Mouse (Mus musculus) heart, adult 2 months (tissue): ENCODE measurements around the gene Il1r1. TPM values are rescaled to one million over a fixed set of nuclear protein-coding genes. Genes with fewer than 3 reads are reported as not detected.
A peak's percentile ranks its signal among the peaks of the same experiment; 100 is the strongest.

Experiments
- DNase-seq, 2 experiments: peaks; one replicate each; pipeline ENCODE4 v3.0.0; 2021
- H3K27ac ChIP-seq: fragments of 200-600 bp; 2 replicates; pipeline ENCODE4 v1.8.1; 2022
- H3K27me3 ChIP-seq: fragments of 200-500 bp; 2 replicates; pipeline ENCODE4 v1.6.1; 2012; ENCODE audit warnings: mild to moderate bottlenecking, low read length, inconsistent platforms, mixed read lengths; ENCODE audit not compliant: control insufficient read depth, insufficient read depth
- H3K36me3 ChIP-seq: fragments of 200-500 bp; 2 replicates; pipeline ENCODE4 v1.6.1; 2012; ENCODE audit warnings: low read length, inconsistent platforms; ENCODE audit not compliant: control insufficient read depth, insufficient read depth
- H3K4me1 ChIP-seq: fragments of 200-500 bp; 2 replicates; pipeline ENCODE4 v1.6.1; 2011; ENCODE audit warnings: low read length; ENCODE audit not compliant: control insufficient read depth, insufficient read depth
- H3K4me3 ChIP-seq: fragments of 200-600 bp; 2 replicates; pipeline ENCODE4 v1.8.1; 2022
- H3K79me2 ChIP-seq: fragments of 200-500 bp; replicated peaks from 2 replicates; pipeline ENCODE4 v1.6.1; 2012; ENCODE audit warnings: mild to moderate bottlenecking, inconsistent platforms, low read length, moderate library complexity, mixed read lengths; ENCODE audit not compliant: control insufficient read depth, insufficient read depth
- H3K9ac ChIP-seq: fragments of 200-500 bp; 2 replicates; pipeline ENCODE4 v1.6.1; 2012; ENCODE audit warnings: low read depth, mild to moderate bottlenecking, control low read depth, inconsistent platforms, low read length, mixed read lengths
- CTCF ChIP-seq: fragments of 200-600 bp; IDR thresholded peaks from 2 replicates; pipeline ENCODE4 v1.8.1; 2022; ENCODE audit warnings: antibody characterized with exemption, mild to moderate bottlenecking, moderate library complexity
- EP300 ChIP-seq: fragments of 200-500 bp; IDR thresholded peaks from 2 replicates; pipeline ENCODE4 v1.6.1; 2011; ENCODE audit warnings: low read depth, low read length, control low read depth; ENCODE audit not compliant: insufficient read depth
- POLR2A ChIP-seq: fragments of 200-500 bp; IDR thresholded peaks from 2 replicates; pipeline ENCODE4 v1.6.1; 2011; ENCODE audit warnings: mild to moderate bottlenecking, low read depth, low read length, control low read depth; ENCODE audit not compliant: insufficient read depth
- WGBS: fragments of 180-500 bp; shearing (Covaris S2); methylation state at CpG from one replicate; pipeline ENCODE4 v1.1.7; 2018; 5-methylcytosine and 5-hydroxymethylcytosine counted together
- intact Hi-C: fragments of 180-260 bp; cut with DNase I; formaldehyde crosslinking; loops from one replicate; pipeline ENCODE4 v1.15.1; 2025
- polyA plus RNA-seq: library from polyadenylated mRNA; depleted of rRNA; stranded (reverse); fragments of >200 nt; gene quantifications from 2 replicates; pipeline ENCODE4 v1.2.3, GENCODE M21; 2012
- total RNA-seq, 2 experiments: library from RNA; stranded (reverse); gene quantifications; 2 replicates each; pipeline ENCODE4 v1.2.3; 2021

The Il1r1 gene
- total and polyA plus RNA-seq, 3 experiments: 4.8 to 6.1 (median 5.5) TPM

DNA sequence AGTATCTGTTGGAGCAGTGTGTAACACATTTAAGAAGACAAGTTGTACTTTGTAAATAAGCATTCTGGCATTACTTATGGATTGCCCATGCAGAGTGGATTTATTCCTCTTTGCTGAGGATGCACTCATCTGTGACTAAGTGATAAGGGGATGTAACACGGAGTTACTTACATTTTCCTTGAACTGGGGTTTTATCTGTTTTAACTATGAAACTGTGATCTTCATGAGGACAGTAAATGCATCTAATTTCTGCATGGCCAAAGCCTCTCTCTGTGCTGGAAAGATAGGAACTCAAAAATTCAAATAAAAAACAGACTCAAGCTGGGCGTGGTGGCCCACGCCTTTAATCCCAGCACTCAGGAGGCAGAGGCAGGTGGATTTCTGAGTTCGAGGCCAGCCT is 115.2 kb downstream of the Il1r1 start:
- no peaks in the 10 kb centered on the region for H3K4me1 ChIP-seq
- H3K27ac ChIP-seq: no peak overlapping the region
- H3K36me3 ChIP-seq: no peaks in the 10 kb centered on the region
- H3K9ac ChIP-seq: no peak overlapping the region
- TF ChIP-seq POLR2A (no peak), CTCF (no peak)
- WGBS: 84% methylated on average over 4 of the region's 4 CpGs
- H3K79me2 ChIP-seq: no peaks in the 10 kb centered on the region
- intact Hi-C loops: no loop called here
- H3K27me3 ChIP-seq: no peaks in the 10 kb centered on the region
- DNase-seq: no peak
- no peak overlapping the region for H3K4me3 ChIP-seq

DNA sequence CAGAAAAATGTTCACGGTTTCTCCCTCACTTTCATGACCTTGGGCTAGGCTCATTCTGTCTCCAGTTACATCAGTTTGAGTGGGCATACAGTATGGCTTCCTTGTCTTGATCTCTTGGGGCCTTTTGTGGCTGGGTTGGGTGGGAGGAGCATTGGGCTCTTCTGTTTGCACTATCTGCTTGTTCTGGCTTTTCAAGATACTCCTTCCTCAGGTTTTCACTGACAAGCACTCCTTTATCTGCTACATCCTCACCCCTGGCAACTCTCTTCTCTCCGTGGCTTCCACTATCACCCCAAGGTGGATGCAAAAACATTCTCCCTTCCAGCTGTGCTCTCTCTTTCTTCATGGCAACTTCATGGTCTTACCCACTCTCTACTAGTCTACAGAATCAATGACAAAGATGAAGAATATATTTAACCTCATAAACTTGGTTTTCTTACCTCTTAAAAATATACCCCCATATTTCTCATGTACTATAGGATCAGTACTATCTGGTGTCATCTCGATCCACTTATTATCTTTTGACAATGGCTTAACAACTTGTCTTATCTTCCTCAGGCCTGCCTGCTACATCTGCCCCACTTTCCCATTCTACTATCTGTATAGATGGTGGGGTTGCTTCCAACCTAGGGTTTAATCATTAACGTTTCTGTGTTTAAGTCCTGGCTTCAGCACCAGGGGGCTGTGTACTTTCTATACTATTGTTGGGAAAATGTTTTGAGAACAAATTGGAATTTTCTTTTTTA is 127.5 kb downstream of the Il1r1 start:
- peaks cover 2% of the 10 kb centered on the region; the same call in 1 of the 2 replicates for H3K4me1 ChIP-seq
- no peak overlapping the region for H3K27ac ChIP-seq
- H3K36me3 ChIP-seq: no peaks in the 10 kb centered on the region
- no peaks in the 10 kb centered on the region for H3K79me2 ChIP-seq
- 79% methylated on average over 4 of the region's 4 CpGs for WGBS
- intact Hi-C loops: no loop called here
- H3K9ac ChIP-seq: no peak overlapping the region
- DNase-seq: no peak
- no peaks in the 10 kb centered on the region for H3K27me3 ChIP-seq
- no peak overlapping the region for H3K4me3 ChIP-seq
- no peak for TF ChIP-seq POLR2A
- no peak for TF ChIP-seq EP300
- no peak for TF ChIP-seq CTCF

DNA sequence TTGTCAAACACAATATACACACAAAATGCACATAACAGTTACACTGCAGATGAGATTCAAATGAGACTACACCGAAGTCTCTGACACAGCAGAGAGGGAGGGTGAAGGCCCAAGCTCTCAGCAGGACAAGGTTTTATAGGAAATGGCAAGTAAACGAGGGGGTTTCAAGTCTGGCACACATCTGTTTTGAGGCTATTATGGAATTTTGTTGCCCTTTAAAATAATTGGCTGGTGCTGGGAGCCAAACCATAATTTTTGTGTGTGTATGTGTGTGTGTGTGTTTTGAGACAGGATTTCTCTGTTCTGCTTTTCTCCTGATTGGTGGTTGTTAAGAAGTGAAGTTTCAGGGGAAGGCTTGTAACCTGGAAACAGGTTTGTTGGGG is 128.0 kb downstream of the Il1r1 start:
- no peak for DNase-seq
- H3K79me2 ChIP-seq: no peaks in the 10 kb centered on the region
- H3K36me3 ChIP-seq: no peaks in the 10 kb centered on the region
- intact Hi-C loops: no loop called here
- H3K4me3 ChIP-seq: no peak overlapping the region
- H3K9ac ChIP-seq: no peak overlapping the region
- no peak for TF ChIP-seq EP300
- no peak overlapping the region for H3K27ac ChIP-seq
- WGBS: 81% methylated on average over 2 of the region's 2 CpGs
- peaks cover 2% of the 10 kb centered on the region; the same call in 1 of the 2 replicates for H3K4me1 ChIP-seq
- H3K27me3 ChIP-seq: no peaks in the 10 kb centered on the region

DNA sequence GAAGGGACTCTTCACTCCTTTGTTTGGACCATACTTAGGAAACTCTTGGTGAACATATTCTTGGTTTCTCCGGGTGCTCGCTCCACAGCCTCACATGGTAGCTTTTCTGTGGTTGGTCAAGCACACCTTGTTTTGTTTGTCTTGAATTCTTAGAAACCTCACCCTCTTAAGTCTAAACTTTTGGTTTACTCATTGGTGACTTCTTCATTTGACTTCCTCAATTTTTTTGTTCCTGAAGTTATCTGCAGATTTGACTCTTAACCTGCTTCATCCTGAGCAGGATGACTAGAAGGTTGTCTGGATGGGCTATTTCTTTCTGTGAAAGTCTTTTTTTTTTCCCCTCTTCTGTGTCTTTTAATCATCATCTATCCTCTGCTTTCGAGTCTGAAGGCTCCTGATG is 129.8 kb downstream of the Il1r1 start:
- Histone ChIP-seq H3K36me3 (no peaks in the 10 kb centered on the region), H3K27me3 (no peaks in the 10 kb centered on the region), H3K4me1 (peaks cover 2% of the 10 kb centered on the region; the same call in 1 of the 2 replicates), H3K4me3 (no peak overlapping the region), H3K9ac (no peak overlapping the region), H3K27ac (no peak overlapping the region), H3K79me2 (no peaks in the 10 kb centered on the region)
- TF ChIP-seq EP300 (no peak), POLR2A (no peak), CTCF (no peak)
- intact Hi-C loops: no loop called here
- no peak for DNase-seq
- WGBS: 92% methylated on average over 3 of the region's 3 CpGs

DNA sequence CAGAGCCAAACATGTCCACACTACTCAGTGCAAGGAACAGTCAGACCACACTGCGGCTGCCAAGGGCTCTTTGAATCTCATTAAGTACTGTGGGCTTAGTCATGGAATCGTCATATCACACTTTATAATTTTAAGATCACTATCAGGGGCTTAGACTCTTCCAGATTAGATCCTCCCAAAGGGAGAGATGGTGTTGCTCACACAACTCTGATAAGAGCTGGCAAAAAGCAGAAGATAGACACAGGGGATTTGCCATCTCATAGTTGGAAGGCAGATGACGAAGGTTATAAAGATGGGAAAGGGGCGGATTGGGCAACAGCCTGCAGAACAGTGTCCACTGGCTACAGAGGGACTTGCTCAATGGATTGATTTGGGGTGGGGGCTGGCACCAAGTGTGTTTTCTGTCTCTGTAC is 130.6 kb downstream of the Il1r1 start:
- DNase-seq: no peak
- TF ChIP-seq CTCF: no peak
- TF ChIP-seq POLR2A: no peak
- no peak for TF ChIP-seq EP300
- Histone ChIP-seq H3K27ac (no peak overlapping the region), H3K9ac (no peak overlapping the region), H3K27me3 (no peaks in the 10 kb centered on the region), H3K36me3 (no peaks in the 10 kb centered on the region), H3K4me1 (peaks cover 2% of the 10 kb centered on the region; the same call in 1 of the 2 replicates), H3K4me3 (no peak overlapping the region), H3K79me2 (no peaks in the 10 kb centered on the region)
- intact Hi-C loops: no loop called here
- whole genome bisulfite sequencing: 84% methylated on average over 4 of the region's 4 CpGs

DNA sequence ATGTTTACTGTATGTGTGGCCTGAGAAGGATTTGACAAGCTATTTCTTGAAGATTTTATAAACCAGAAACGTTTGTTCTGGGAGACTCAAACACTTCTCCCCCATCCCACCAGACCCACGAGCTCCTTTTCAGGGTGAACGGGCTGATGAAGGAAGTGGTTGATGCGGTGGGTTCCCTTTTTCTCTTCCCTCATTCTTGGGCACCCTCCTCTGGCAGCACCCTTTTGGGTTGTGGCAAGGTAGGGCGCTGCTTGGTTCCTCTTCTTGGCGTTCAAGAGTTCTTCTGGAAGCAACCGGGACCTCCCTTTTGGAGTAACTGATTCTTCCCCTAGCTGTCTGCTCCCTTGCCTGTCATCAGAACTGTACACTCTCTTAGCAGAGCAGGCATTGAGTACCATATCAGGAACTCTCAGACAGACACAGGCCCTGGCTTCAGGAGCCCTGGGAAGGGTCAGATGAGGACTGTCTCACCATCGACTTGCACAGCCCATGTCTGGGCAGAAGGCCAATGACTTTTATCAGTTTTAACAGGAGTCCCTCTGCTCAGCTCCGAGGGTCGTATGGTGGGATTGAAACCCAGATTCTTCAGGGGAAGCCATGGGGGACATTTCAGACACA is 131.1 kb downstream of the Il1r1 start:
- H3K9ac ChIP-seq: no peak overlapping the region
- no peaks in the 10 kb centered on the region for H3K27me3 ChIP-seq
- H3K4me3 ChIP-seq: no peak overlapping the region
- no peak overlapping the region for H3K27ac ChIP-seq
- WGBS: 42% methylated on average over 10 of the region's 10 CpGs
- H3K36me3 ChIP-seq: no peaks in the 10 kb centered on the region
- H3K4me1 ChIP-seq: peaks cover 2% of the 10 kb centered on the region; the same call in 1 of the 2 replicates
- intact Hi-C loops: no loop called here
- TF ChIP-seq POLR2A: no peak
- no peak for TF ChIP-seq CTCF
- no peak for TF ChIP-seq EP300
- DNase-seq: peak in 1 of 2 experiments; percentile 28
- H3K79me2 ChIP-seq: no peaks in the 10 kb centered on the region
